Mouse (Mus musculus) MEL-GATA-1-ER (cell line): ENCODE results near the gene Gm10073.

Experiments used
- DNase-seq: peaks from one replicate; pipeline ENCODE4 v3.0.0-alpha.2; 2012; ENCODE audit warnings: low read depth; ENCODE audit errors: extremely low read depth

Gene Gm10073

DNA sequence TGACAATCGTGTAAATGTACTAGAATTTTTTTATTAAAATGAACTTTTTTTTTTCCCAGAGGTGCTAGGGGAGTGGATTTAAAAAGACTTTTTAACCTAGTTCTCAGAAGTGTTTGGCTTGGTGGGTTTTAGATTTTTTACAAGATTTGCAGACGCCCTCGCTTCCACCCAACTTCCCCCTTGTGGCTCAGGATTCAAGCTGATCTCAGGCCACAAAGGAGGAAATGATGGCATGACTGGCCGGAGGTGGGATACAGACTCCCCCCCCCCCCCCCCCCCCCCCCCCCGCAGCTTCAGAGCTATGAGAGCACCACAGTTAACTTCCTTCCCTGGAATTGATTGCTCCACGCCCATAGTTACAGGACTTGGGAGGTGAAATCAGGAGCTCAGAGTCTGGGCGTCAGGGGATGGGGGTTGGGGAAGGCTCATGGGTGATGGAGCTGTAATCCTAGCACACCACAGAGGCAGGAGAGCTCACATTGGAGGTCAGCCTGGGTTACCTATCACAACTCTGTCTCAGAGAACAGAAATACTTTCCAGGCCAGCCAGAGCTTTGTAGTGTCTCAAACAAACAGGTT, 17.1 kb downstream of the Gm10073 start:
- DNase-seq = no peak

DNA sequence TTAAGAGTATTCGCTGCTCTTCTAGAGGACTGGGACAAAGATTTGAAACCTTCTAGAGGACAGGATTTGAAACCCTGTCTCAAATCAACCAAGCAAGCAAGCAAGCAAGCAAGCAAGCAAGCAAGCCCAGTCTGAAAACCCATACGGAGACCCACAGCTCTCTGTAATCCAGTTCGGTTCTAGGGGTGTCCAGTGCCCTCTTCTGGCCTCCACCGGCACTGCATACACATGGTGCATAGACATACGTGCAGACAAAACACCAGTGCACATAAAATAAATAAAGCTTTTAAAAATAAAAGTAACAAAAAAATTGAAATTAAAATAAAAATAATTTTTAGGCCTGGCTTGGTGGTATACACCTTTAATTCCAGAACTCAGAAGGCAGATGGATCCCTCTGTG, 19.2 kb downstream of the Gm10073 start:
- no peak for DNase-seq

- DNase-seq = no peak
Observed at GRCm38 (mm10) chr8:106550906-106551305, 22.4 kb downstream of the Gm10073 start.

DNA sequence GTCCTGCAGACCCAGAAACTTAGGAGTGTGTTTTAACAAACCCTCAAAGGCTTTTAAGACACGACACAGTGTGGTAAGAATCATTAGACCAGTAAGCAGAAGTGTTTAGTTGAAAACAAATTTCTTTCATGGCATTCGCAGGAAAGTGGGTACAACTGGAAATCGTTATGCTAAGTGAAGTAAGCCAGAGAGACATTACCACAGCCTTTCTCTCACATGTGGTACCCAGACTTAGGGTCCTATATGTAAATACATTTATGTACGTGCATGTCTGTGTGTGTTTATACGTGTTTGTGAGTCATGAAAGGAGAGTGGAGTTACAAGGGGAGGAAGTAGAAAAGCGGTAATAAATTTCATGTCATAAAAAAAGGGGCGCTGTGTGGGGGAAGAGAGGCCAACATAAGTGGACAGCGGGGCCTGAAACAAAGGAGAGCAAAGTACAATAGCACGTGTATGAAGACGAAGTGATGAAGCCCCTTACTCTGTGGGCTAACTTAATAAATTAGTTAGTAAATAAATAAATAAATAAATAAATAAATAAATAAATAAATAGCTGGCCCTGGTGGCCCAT, 24.8 kb downstream of the Gm10073 start:
- DNase-seq = no peak

GRCm38 (mm10) chr8:106546746-106547145, 26.5 kb downstream of the Gm10073 start:
- DNase-seq = no peak

DNA sequence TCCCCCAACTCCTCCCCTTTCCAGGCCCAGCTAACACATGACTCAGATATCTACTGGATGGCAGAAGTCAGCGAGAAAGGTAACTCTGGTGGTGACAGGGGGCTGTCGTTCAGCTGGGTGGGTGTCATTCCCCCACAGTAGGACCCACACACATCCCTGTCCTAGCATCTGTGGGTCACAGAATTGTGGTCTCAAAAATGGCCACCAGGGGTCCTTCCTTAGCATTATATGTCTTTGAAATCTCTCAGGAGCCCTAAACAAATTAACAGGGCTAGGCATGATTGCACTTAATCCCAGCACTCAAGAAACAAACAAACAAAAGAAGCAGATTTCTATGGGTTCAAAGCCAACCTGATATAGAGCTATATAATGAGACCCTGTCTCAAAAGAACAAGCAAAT, 28.1 kb downstream of the Gm10073 start:
- DNase-seq = no peak

- DNase-seq = no peak
Observed at GRCm38 (mm10) chr8:106543043-106543442, 30.2 kb downstream of the Gm10073 start.

DNA sequence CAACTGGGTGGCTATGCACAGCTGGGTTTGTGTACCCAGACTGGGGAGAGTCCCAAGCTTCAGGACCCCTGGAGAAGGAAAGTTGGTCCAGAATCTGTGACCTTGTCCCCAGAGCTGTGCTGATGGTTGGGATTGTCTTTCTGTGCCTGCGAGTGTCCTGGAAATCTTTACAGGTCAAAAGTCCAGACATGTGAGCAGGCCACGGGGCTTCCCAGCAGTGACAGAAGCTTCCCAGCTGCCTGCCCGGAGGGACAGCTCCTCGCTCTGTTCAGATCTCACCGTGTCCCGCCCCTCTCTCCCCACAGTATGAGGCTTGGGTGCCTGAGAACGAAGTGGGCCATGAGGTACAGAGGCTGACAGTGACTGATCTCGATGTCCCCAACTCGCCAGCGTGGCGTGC, 32.3 kb downstream of the Gm10073 start:
- DNase-seq = no peak

- no peak for DNase-seq
Observed at GRCm38 (mm10) chr8:106539193-106539592, 34.1 kb downstream of the Gm10073 start.

DNA sequence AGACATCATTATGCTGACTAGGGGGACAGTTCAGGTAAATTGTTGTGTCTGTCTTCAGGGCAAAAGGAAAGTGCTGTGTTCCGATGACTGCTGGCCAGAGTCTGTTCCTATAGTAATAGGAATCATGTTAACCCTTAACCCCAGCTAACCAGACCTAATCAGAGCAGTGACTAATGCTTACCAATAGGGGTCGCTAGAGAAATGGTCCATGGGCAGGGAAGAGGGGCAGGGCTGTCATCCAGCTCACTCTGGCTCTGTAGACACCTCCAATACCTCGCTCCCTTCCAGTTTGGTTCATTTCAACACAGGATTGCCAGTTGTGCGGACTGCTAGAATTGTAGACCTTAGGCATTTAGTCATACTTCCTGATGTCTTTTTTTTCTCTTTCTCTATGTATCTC, 37.8 kb downstream of the Gm10073 start:
- no peak for DNase-seq

DNA sequence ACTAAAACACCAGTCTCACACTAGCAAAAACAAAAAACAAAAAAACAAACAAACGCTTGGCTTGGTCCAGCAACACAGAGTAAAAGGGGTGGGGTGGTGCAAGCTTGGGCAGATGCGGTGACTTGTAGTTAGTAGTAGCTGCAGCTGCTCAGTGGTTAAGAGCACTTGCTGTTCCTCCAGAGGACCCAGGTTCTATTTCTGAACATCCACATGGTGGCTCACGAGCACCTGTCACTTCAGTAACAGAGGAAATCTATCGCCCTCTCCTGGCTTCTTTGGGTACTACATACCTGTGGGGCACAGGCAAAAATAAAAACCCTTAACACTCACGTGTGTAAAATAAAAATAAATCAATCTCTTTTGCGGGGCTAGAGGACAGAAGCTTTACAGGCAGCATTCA, 38.8 kb downstream of the Gm10073 start:
- DNase-seq = peak; percentile 60

- DNase-seq = no peak
Observed at GRCm38 (mm10) chr8:106533709-106534108, 39.6 kb downstream of the Gm10073 start.

DNA sequence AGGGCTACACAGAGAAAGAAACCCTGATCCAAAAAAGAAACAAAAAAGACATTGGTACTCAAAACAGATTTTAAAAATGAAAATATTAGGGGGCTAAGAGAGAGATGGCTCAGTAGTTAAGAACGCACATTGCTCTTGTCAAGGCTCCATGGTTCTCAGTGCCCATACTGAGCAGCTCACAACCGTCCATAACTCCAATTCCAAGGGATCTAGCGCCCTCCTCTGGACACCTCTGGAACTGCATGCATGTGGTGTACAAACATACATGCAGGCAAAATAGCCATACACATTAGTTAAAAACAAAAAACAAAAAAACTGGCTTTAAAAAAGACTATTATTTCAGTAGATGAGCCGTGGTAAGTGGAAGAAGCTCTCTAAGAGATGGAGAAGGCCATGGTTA, 42.7 kb downstream of the Gm10073 start:
- DNase-seq = no peak

GRCm38 (mm10) chr8:106529885-106530482, 43.3 kb downstream of the Gm10073 start:
- DNase-seq = no peak

DNA sequence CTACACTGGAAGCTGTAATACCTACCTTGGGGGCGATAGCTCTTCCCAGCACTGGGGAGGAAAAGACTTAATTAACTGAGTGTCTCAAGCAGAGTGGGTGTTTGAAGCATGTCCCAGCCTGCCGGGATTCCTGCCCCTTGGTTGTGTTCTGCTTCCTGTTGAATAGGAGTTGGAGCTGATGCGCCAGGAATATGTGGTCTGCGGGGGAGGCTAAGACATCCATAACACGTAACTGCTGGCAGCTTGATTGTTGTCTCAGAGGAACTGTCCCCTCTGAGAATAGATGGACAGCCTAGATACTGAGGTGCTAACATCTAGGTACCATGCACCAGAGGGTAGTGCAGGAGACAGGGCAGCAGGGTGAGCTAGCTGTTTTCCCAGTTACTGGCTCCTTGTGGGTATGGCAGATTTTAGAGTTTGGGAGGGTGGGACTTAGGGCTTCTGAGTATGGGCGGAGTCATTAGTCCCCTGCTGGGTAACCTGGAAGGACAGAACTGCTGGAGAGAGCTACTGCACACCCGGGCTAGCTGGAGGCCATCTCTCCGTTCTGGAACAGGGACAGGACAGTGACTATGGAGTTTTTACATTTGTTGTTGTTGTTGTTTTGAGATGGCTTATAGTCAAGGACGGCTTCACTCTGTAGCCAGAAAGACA, 44.5 kb downstream of the Gm10073 start:
- DNase-seq = no peak

GRCm38 (mm10) chr8:106527241-106528036, 45.8 kb downstream of the Gm10073 start:
- DNase-seq = no peak

DNA sequence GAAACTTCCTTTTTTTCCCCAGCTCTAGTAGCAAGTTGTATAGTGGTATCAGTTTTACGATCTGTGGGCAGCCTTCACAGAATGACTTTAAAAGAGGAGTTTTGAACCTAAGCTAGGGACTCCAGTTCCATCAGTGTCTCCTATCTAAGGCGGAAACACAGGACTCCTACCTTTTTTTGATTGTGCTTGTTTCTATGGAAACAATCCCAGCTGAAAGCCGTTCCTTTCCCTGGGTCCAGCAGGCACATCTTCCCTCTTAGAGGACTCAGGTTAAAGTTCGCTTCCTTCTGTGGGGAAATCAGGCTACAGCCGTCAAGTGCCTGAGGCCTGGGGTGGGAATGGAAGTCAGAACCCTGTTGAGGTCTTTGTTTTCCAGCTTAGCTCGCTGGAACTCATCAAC, 46.5 kb downstream of the Gm10073 start:
- DNase-seq = no peak
